Mouse (Mus musculus) small intestine, adult 2 months (tissue): ENCODE data around the gene Sptan1.

Source experiments
- CTCF ChIP-seq: fragments of 200-500 bp; IDR thresholded peaks from 2 replicates; pipeline ENCODE4 v1.5.1; 2012; ENCODE audit warnings: low read depth, mild to moderate bottlenecking, control low read depth, inconsistent platforms, low read length, moderate library complexity, mixed read lengths; ENCODE audit not compliant: insufficient replicate concordance, insufficient read length; ENCODE audit errors: extremely low read depth
- POLR2A ChIP-seq: fragments of 200-500 bp; IDR thresholded peaks from 2 replicates; pipeline ENCODE4 v1.6.1; 2012; ENCODE audit warnings: low read depth, mild to moderate bottlenecking, control low read depth, inconsistent platforms, low read length, moderate library complexity

DNA sequence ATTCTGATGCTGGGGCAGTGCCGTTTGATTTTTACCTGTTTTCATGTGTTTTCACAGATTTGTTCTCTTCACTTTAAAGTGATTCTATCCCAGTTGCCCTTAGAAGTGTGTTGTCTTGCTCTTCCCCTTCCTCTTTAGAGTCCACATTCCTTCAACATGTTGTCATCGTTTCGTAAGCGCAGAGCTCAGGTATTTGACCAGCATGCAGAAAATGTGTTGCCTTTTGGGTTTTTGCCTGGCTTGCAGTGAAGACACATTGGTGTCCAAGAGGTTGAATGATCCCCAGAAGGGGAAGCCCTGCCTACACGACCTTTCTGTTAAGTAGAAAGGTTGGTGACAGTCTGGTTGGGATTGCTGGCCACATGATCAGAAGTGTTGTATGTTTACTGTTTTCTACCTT lies 3.3 kb downstream of the Sptan1 start:
- no peak for TF ChIP-seq POLR2A
- no peak for TF ChIP-seq CTCF
